Mouse (Mus musculus): Measurements from ENCODE around the gene Tnni3k. TPM values are rescaled to one million over a fixed set of nuclear protein-coding genes. Genes with fewer than 3 reads are reported as not detected.

Gene Tnni3k
- polyA plus RNA-seq, 1 experiment from 2014 or later = 47.6 TPM

DNA sequence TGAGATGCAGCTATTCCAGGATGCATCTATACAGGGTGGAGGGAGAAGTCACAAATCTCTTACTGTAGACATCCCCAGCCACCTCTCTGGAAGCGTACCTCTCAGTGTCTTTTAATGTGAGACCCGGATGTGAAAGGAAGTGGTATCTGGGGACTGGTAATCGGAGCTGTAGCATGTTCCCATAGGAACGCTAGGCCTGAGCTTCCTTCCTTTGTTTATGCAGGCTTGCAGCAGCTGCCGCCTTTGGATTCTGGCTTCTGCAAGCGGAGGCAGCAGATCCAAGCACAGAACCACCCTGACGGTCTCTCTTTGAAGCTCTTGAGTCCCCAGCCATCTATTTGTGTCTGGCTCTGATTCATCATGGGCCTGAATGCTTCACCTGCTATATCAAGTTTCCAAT lies 248.6 kb downstream of the Tnni3k start:
- WGBS = 57% methylated on average over 7 of the region's 7 CpGs
- peak overlapping the region; percentile 68 for H3K27ac ChIP-seq (replicated peaks)

GRCm38 (mm10) chr3:154800888-154801429 lies 254.2 kb downstream of the Tnni3k start:
- H3K9ac ChIP-seq = no peak overlapping the region
- no peak overlapping the region for H3K4me3 ChIP-seq
- ATAC-seq (ENCODE audit: extremely low read depth, insufficient number of reproducible peaks, low FRiP score, low TSS enrichment) = no peak
- H3K4me1 ChIP-seq = 0 out of 2 replicates have a peak, but pooled peaks cover under 1% of the 10 kb centered on the region
- H3K36me3 ChIP-seq = no peaks in the 10 kb centered on the region
- no peak overlapping the region for H3K27ac ChIP-seq (replicated peaks)
- WGBS = 72% methylated on average over 8 of the region's 8 CpGs
- no peaks in the 10 kb centered on the region for H3K9me3 ChIP-seq
- no peak overlapping the region for H3K4me2 ChIP-seq
- no peaks in the 10 kb centered on the region for H3K27me3 ChIP-seq (replicated peaks)

More for the DNA sequence above, 248.6 kb downstream of the Tnni3k start:
- Histone ChIP-seq H3K36me3 (no peaks in the 10 kb centered on the region), H3K9me3 (no peaks in the 10 kb centered on the region), H3K4me1 (peaks cover 20% of the 10 kb centered on the region), H3K27me3 (replicated peaks) (no peaks in the 10 kb centered on the region), H3K9ac (no peak overlapping the region), H3K4me2 (no peak overlapping the region), H3K4me3 (no peak overlapping the region)
- no peak for ATAC-seq (ENCODE audit: extremely low read depth, insufficient number of reproducible peaks, low FRiP score, low TSS enrichment)

DNA sequence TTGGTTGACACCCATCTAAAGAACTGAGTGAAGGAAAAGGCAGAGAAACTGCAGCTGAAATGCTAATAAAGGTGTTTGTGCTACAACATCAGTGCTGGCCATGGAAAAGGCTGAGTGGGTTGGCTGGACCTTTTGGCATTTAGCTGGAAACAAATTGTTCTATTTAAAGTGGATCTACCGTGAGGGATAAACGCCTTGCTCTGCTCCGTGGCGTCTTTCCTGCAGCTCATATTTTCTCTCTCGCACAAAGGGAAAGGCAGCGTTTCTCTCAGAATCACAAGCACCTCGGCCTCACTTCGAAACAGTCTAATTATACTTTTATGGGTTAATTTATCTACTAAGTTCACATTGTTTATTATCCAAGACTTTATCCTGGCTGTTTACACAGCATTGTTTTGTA lies 254.8 kb downstream of the Tnni3k start:
- Histone ChIP-seq H3K9me3 (no peaks in the 10 kb centered on the region), H3K27ac (replicated peaks) (no peak overlapping the region), H3K4me3 (no peak overlapping the region), H3K4me1 (no peaks in the 10 kb centered on the region), H3K4me2 (no peak overlapping the region), H3K9ac (no peak overlapping the region), H3K27me3 (replicated peaks) (no peaks in the 10 kb centered on the region), H3K36me3 (no peaks in the 10 kb centered on the region)
- ATAC-seq (ENCODE audit: extremely low read depth, insufficient number of reproducible peaks, low FRiP score, low TSS enrichment) = no peak
- WGBS = 69% methylated on average over 8 of the region's 8 CpGs

GRCm38 (mm10) chr3:154798806-154799205 lies 256.4 kb downstream of the Tnni3k start:
- 72% methylated on average over 4 of the region's 4 CpGs for WGBS
- H3K36me3 ChIP-seq = no peaks in the 10 kb centered on the region
- H3K9ac ChIP-seq = no peak overlapping the region
- ATAC-seq (ENCODE audit: extremely low read depth, insufficient number of reproducible peaks, low FRiP score, low TSS enrichment) = no peak
- H3K27ac ChIP-seq (replicated peaks) = no peak overlapping the region
- H3K4me2 ChIP-seq = no peak overlapping the region
- no peaks in the 10 kb centered on the region for H3K4me1 ChIP-seq
- H3K9me3 ChIP-seq = no peaks in the 10 kb centered on the region
- no peaks in the 10 kb centered on the region for H3K27me3 ChIP-seq (replicated peaks)
- H3K4me3 ChIP-seq = no peak overlapping the region

DNA sequence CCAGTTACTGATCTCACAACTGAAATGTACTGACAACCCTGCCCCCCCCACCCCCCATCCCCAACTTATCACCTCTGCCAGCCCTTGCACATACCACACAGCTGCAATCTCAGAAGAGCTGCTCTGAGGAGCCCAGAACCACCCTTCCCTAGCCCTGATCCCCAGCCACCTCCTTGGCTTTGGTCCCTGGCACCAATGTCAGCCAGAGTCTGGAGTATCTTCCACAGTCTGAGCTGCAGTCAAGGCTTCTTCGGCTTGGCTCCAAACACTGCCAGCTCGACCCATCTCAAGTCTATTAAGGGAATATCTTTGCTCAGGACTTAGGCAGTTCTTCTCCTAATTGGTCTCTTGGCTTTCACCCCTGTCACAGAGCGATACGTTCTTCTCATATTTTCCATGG lies 261.6 kb downstream of the Tnni3k start:
- Histone ChIP-seq H3K27ac (replicated peaks) (no peak overlapping the region), H3K9me3 (no peaks in the 10 kb centered on the region), H3K36me3 (peaks cover 16% of the 10 kb centered on the region; the same call in 1 of the 2 replicates), H3K27me3 (replicated peaks) (no peaks in the 10 kb centered on the region), H3K4me3 (no peak overlapping the region), H3K9ac (no peak overlapping the region), H3K4me2 (no peak overlapping the region), H3K4me1 (no peaks in the 10 kb centered on the region)
- no peak for ATAC-seq (ENCODE audit: extremely low read depth, insufficient number of reproducible peaks, low FRiP score, low TSS enrichment)
- WGBS = 83% methylated on average over 4 of the region's 4 CpGs

DNA sequence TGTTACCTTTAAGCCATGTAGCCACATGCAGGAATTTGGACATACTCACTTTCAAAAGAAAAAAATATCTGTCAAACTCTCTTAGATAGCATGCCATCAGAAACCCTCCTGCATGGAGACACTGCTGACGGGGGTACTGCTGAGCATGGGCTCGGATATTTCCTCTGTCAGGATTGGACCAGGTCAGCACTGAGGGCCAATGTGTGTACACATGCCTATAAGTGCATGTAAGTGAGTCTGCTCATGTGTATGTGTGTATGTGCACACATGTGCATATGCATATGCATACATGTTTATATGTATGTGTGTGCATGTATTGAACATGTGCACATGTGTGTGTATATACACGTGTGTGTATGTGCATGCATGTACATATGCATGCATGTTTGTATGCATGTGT lies 267.6 kb downstream of the Tnni3k start:
- H3K27ac ChIP-seq (replicated peaks) = no peak overlapping the region
- no peak overlapping the region for H3K4me3 ChIP-seq
- no peaks in the 10 kb centered on the region for H3K9me3 ChIP-seq
- 66% methylated on average over 3 of the region's 3 CpGs for WGBS
- ATAC-seq (ENCODE audit: extremely low read depth, insufficient number of reproducible peaks, low FRiP score, low TSS enrichment) = no peak
- H3K4me1 ChIP-seq = no peaks in the 10 kb centered on the region
- no peak overlapping the region for H3K4me2 ChIP-seq
- no peak overlapping the region for H3K9ac ChIP-seq
- no peaks in the 10 kb centered on the region for H3K27me3 ChIP-seq (replicated peaks)
- peaks cover 29% of the 10 kb centered on the region for H3K36me3 ChIP-seq

- H3K27me3 ChIP-seq (replicated peaks) = no peaks in the 10 kb centered on the region
- no peak overlapping the region for H3K27ac ChIP-seq (replicated peaks)
- no peaks in the 10 kb centered on the region for H3K4me1 ChIP-seq
- no peak overlapping the region for H3K9ac ChIP-seq
- H3K36me3 ChIP-seq = peaks cover 23% of the 10 kb centered on the region
- no peak overlapping the region for H3K4me3 ChIP-seq
- 84% methylated on average over 9 of the region's 9 CpGs for WGBS
- no peaks in the 10 kb centered on the region for H3K9me3 ChIP-seq
- ATAC-seq (ENCODE audit: extremely low read depth, insufficient number of reproducible peaks, low FRiP score, low TSS enrichment) = no peak
- no peak overlapping the region for H3K4me2 ChIP-seq
Measured at GRCm38 (mm10) chr3:154786354-154786753, 268.9 kb downstream of the Tnni3k start.

- Histone ChIP-seq H3K4me2 (no peak overlapping the region), H3K27ac (replicated peaks) (no peak overlapping the region), H3K4me3 (no peak overlapping the region), H3K9me3 (no peaks in the 10 kb centered on the region), H3K27me3 (replicated peaks) (no peaks in the 10 kb centered on the region), H3K9ac (no peak overlapping the region), H3K4me1 (no peaks in the 10 kb centered on the region), H3K36me3 (no peaks in the 10 kb centered on the region)
- ATAC-seq (ENCODE audit: extremely low read depth, insufficient number of reproducible peaks, low FRiP score, low TSS enrichment) = no peak
- whole genome bisulfite sequencing = 78% methylated on average over 6 of the region's 6 CpGs
Measured at GRCm38 (mm10) chr3:154778836-154779595, 276.2 kb downstream of the Tnni3k start.

DNA sequence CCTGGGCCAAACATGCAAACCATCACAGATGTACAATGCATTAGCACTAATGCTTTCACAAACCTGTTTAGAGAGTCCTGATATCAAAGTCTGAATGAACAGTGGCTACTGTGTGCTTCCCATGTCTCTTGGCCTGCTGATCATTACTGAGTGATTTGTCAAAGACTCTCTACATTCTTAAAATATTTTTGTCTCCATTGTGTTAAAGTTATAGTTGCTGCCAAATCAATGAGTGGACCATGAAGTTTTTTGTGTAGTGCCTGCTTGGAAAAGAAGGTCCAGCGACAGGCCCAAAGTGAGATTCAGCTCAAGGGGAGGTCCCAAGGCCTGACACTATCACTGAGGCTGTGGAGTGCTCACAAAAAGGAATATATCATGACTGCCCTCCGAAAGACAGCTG lies 283.6 kb downstream of the Tnni3k start:
- H3K27me3 ChIP-seq (replicated peaks) = no peaks in the 10 kb centered on the region
- no peak overlapping the region for H3K27ac ChIP-seq (replicated peaks)
- no peaks in the 10 kb centered on the region for H3K9me3 ChIP-seq
- WGBS = 72% methylated on average over 2 of the region's 2 CpGs
- no peak overlapping the region for H3K9ac ChIP-seq
- H3K4me3 ChIP-seq = no peak overlapping the region
- no peak for ATAC-seq (ENCODE audit: extremely low read depth, insufficient number of reproducible peaks, low FRiP score, low TSS enrichment)
- no peaks in the 10 kb centered on the region for H3K36me3 ChIP-seq
- H3K4me1 ChIP-seq = no peaks in the 10 kb centered on the region
- no peak overlapping the region for H3K4me2 ChIP-seq

DNA sequence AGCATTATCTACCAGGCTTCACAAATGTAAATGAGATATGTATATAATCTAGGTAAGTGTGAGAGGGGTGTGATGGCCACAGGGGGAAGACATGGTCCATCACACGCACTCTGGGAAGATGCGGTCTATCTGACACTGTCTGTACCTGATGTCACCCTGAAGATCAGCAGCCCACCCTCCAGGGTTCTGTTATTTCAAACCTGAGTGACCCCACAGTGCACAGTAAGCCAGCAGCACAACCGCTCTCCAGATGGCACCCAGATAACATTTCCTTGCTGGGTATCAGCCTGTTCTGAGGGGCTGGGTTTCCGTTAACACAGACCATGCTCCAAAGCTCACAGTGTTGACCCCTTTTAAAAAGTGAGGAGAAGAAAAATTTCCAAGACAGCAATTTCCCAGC lies 288.9 kb downstream of the Tnni3k start:
- H3K9ac ChIP-seq = no peak overlapping the region
- no peaks in the 10 kb centered on the region for H3K27me3 ChIP-seq (replicated peaks)
- 59% methylated on average over 4 of the region's 4 CpGs for WGBS
- H3K4me2 ChIP-seq = no peak overlapping the region
- no peaks in the 10 kb centered on the region for H3K4me1 ChIP-seq
- H3K9me3 ChIP-seq = no peaks in the 10 kb centered on the region
- H3K4me3 ChIP-seq = no peak overlapping the region
- no peaks in the 10 kb centered on the region for H3K36me3 ChIP-seq
- ATAC-seq (ENCODE audit: extremely low read depth, insufficient number of reproducible peaks, low FRiP score, low TSS enrichment) = no peak
- H3K27ac ChIP-seq (replicated peaks) = no peak overlapping the region

GRCm38 (mm10) chr3:154764115-154764514 lies 291.1 kb downstream of the Tnni3k start:
- H3K4me1 ChIP-seq = no peaks in the 10 kb centered on the region
- no peak overlapping the region for H3K4me2 ChIP-seq
- 80% methylated on average over 7 of the region's 7 CpGs for WGBS
- H3K9me3 ChIP-seq = no peaks in the 10 kb centered on the region
- H3K4me3 ChIP-seq = no peak overlapping the region
- no peak for ATAC-seq (ENCODE audit: extremely low read depth, insufficient number of reproducible peaks, low FRiP score, low TSS enrichment)
- H3K9ac ChIP-seq = no peak overlapping the region
- H3K27me3 ChIP-seq (replicated peaks) = no peaks in the 10 kb centered on the region
- no peak overlapping the region for H3K27ac ChIP-seq (replicated peaks)
- H3K36me3 ChIP-seq = no peaks in the 10 kb centered on the region

DNA sequence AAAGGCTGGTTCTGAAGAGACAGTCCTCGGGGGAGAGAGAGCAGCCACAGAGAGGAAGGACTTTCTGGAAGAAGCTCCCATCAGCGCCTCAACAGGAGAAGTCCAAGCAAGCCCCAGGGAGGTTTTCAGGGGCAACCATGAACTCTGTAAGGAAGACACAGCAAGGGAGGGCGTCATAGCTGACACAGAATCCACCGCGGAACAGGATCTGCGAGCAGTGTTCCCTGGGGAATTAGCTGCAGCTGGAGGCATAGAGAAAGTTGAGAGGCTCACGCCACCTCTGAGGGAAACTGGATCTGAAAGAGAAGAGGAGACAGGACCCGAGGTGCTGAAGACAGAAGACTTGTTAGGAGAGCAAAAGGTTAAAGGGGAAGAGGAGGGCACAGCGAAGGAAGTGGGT lies 291.8 kb downstream of the Tnni3k start:
- Histone ChIP-seq H3K27me3 (replicated peaks) (no peaks in the 10 kb centered on the region), H3K36me3 (no peaks in the 10 kb centered on the region), H3K4me1 (no peaks in the 10 kb centered on the region), H3K9me3 (no peaks in the 10 kb centered on the region), H3K4me2 (no peak overlapping the region), H3K9ac (no peak overlapping the region), H3K27ac (replicated peaks) (no peak overlapping the region), H3K4me3 (no peak overlapping the region)
- 54% methylated on average over 9 of the region's 9 CpGs for WGBS
- ATAC-seq (ENCODE audit: extremely low read depth, insufficient number of reproducible peaks, low FRiP score, low TSS enrichment) = no peak

Measured in heart, embryonic 13.5 days (tissue).